Mouse (Mus musculus) cortical plate, adult 2 months (tissue): ENCODE measurements around the gene Eif2ak3. TPM values are rescaled to one million over a fixed set of nuclear protein-coding genes. Genes with fewer than 3 reads are reported as not detected.
A peak's percentile ranks its signal among the peaks of the same experiment; 100 is the strongest.

ENCODE experiments used
- H3K27ac ChIP-seq: fragments of 200-500 bp; 2 replicates; pipeline ENCODE4 v1.5.1; 2012; ENCODE audit warnings: low read length, control low read depth, inconsistent platforms; ENCODE audit not compliant: insufficient read depth
- H3K4me1 ChIP-seq: fragments of 200-500 bp; 2 replicates; pipeline ENCODE4 v1.6.1; 2011; ENCODE audit warnings: low read length; ENCODE audit not compliant: control insufficient read depth, insufficient read depth
- H3K4me3 ChIP-seq: fragments of 200-500 bp; 2 replicates; pipeline ENCODE4 v1.5.1; 2011; ENCODE audit warnings: mild to moderate bottlenecking, low read length, control low read depth; ENCODE audit not compliant: insufficient read depth
- CTCF ChIP-seq: fragments of 200-500 bp; IDR thresholded peaks from 2 replicates; pipeline ENCODE4 v1.5.1; 2011; ENCODE audit warnings: mild to moderate bottlenecking, control low read depth, low read length; ENCODE audit not compliant: insufficient read depth; ENCODE audit errors: extremely low read depth
- POLR2A ChIP-seq: fragments of 200-500 bp; IDR thresholded peaks from 2 replicates; pipeline ENCODE4 v1.6.1; 2011; ENCODE audit warnings: mild to moderate bottlenecking, low read length, control low read depth; ENCODE audit not compliant: insufficient read depth; ENCODE audit errors: extremely low read depth
- polyA plus RNA-seq: library from polyadenylated mRNA; depleted of rRNA; stranded (reverse); fragments of >200 nt; gene quantifications from 2 replicates; pipeline ENCODE4 v1.2.3, GENCODE M21; 2012; rRNA removed

The Eif2ak3 gene
- polyA plus RNA-seq, 1 experiment = 16.0 TPM

DNA sequence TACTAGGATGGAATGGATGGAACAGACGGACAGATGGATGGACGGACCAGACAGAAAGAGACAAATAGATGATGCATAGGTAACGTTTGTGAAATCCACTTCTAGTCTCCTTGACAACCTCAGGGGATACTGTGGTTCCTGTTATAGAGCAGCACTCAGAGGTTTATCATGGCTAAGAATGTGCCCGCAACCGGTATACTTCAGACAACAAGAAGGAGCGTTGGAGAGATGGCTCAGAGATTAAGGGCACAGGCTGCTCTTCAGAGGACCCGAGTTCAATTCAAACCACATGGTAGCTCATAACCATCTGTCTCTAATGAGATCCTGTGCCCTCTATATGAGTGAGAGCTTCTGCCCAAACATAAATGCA is 68.1 kb downstream of the Eif2ak3 start:
- no peak overlapping the region for H3K27ac ChIP-seq
- TF ChIP-seq CTCF (no peak), POLR2A (no peak)
- H3K4me1 ChIP-seq = no peaks in the 10 kb centered on the region
- H3K4me3 ChIP-seq = no peak overlapping the region

DNA sequence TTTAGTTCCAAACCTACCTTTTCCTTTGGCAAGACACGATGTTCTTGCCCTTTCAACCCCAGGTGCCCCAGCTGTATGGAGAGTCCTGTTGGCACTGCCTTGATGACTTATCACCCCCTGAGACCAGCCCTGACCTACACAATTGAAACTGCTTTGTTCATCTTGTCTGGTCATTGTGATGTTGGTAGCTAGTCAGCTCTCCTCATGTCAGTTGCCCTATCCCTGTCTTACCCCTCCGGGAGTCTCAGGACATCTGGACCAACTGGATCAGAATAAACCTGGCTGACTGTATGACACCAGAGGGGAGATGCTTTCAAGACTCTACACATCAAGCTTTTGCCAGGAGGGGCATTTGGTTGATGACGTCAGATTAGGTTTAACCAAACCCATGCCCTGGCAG is 74.5 kb downstream of the Eif2ak3 start, which contains the start of gene Tex37:
Gene Tex37 (minus strand): TSS at position 101 of the 400 bp plus-strand sequence.
- TF ChIP-seq POLR2A (no peak), CTCF (no peak)
- Histone ChIP-seq H3K27ac (no peak within 1 kb of the TSS), H3K4me3 (no peak within 1 kb of the TSS), H3K4me1 (no peaks in the 10 kb centered on the region)

DNA sequence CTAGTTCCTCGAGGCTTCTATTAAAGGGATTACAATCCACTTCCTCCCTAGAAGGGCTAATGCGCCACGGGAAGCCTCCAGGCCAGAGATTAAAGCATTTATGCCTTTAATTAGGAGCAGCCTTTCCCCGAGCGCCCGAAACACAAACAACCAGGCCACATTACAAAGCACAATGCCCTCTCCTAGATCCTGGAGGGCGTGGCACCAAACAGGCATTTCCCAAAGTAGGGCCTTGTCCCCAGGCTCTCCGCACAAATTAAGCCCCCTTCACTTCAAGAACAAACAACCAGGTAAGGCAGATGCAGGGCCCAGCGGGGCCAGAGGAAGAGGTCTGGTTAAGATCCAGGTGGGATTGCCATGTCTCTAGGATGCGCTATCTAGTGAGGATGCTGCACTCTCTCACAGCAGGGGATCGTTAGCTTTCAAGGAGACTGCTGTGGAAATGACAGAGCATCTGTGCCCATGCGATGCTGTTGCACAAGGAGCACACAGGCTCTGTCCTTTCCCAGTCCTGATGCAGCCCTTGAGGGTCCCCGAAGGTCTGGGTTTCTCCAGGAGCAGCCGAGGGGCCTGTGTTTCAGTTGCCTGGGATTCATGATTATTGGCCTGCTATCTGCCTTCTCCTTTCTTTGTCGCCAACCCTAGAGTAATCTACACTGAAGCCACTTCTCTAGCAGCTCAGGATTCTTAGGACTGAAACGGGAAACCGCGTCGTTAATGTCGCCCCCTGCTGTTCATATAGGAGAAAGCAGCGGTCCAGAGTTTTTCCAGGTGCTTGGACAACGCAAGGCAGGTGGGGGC is 77.2 kb downstream of the Eif2ak3 start:
- TF ChIP-seq POLR2A = no peak
- TF ChIP-seq CTCF = peak; percentile 64
- Histone ChIP-seq H3K4me3 (no peak overlapping the region), H3K27ac (no peak overlapping the region), H3K4me1 (no peaks in the 10 kb centered on the region)

DNA sequence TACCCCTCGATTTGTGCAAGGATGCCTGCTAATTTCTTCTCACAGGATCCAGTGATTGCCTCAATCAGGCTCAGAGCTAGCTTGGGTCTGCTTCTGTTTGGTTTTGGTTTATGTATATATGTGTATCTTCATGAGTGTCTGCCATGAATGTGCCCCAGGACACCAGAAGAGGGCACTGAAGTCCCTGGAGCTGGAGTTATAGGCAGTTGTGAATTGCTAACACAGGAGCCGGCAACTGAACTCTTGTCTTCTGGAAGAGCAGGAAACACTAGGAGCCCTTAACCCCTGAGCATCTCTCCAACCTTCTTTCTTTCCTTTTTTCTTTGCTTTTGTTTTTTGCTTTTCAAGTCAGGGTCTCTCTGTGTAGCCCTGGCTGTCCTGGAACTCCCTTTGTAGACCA is 87.5 kb downstream of the Eif2ak3 start:
- H3K27ac ChIP-seq = no peak overlapping the region
- TF ChIP-seq CTCF (no peak), POLR2A (no peak)
- H3K4me1 ChIP-seq = no peaks in the 10 kb centered on the region
- H3K4me3 ChIP-seq = no peak overlapping the region

DNA sequence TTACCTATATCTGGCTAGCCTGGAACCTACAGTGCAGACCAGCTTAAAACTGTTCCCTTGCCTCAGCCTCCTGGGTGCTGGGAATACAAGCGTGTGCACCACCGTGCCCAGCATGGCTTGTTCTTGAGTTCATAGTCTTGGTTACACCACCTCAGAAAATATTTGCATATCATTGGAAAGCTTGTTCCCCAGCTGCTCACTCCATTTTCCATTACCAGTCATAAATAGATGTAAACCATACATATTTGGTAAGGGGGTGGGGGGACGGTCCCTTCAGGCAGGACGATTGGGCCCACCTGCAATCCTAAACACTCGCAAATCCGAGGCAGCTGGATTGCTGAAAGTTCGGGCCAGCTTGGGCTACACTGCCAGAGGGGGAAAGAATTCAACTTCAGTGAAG is 109.0 kb downstream of the Eif2ak3 start:
- H3K4me1 ChIP-seq = no peaks in the 10 kb centered on the region
- no peak overlapping the region for H3K27ac ChIP-seq
- H3K4me3 ChIP-seq = no peak overlapping the region
- no peak for TF ChIP-seq POLR2A
- no peak for TF ChIP-seq CTCF

DNA sequence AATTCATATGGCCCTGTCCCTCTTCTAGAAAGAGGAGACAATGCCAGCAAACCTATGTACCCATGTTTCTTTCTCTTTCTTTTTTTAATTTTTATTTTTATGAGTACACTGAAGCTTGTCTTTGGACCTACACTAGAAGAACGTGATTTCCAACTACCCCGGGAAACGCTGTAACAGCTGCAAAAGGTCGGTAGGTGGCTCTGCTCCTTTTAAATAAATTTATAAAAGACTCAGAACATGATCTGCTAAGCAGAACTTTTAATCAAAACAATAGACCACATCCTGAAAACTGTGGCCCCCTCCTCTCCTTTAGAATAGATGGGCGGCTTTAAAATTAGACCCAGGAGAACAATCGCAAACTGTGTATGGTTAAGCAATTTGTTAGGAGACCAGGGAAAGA is 109.7 kb downstream of the Eif2ak3 start:
- Histone ChIP-seq H3K4me3 (no peak overlapping the region), H3K4me1 (no peaks in the 10 kb centered on the region), H3K27ac (no peak overlapping the region)
- TF ChIP-seq POLR2A (no peak), CTCF (peak; percentile 27; the same call in 1 of the 2 replicates)

Other genes starting within 250 kb of the Eif2ak3 start
- gene Rpia, start 52.3 kb upstream of the Eif2ak3 start, polyA plus RNA-seq = 15.1 and 16.2 TPM in 2 replicates
- not detected in 2 replicates for gene Tex37, start 74.4 kb downstream of the Eif2ak3 start, polyA plus RNA-seq
- not detected in 2 replicates for gene Foxi3, start 112.0 kb downstream of the Eif2ak3 start, polyA plus RNA-seq